Mouse (Mus musculus) MEL (cell line): Measurements from ENCODE around the gene Adprh. TPM values are rescaled to one million over a fixed set of nuclear protein-coding genes. Genes with fewer than 3 reads are reported as not detected.

Source experiments
- DNase-seq: peaks from one replicate; pipeline ENCODE4 v3.0.0; 2011; ENCODE audit warnings: low read depth, low spot score
- H3K27ac ChIP-seq: 2 replicates; pipeline ENCODE4 v1.5.1; 2012; ENCODE audit warnings: low read depth, mild to moderate bottlenecking, control low read depth, low read length, moderate library complexity; ENCODE audit not compliant: control insufficient read depth
- H3K27me3 ChIP-seq, 2 experiments: fragments of 150-350 bp in 1 of 2; sonication (generic) in 1 of 2; 2 replicates each; pipeline ENCODE4 v1.6.1; 2012; ENCODE audit warnings: low read length in 2 of 2, mild to moderate bottlenecking in 2 of 2, improper control_type of control experiment in 1 of 2, moderate library complexity in 1 of 2; ENCODE audit not compliant: insufficient read depth in 2 of 2, control insufficient read depth in 1 of 2
- H3K36me3 ChIP-seq, 2 experiments: 2 replicates each; pipeline ENCODE4 v1.6.1; 2012 to 2014; ENCODE audit warnings: low read length in 2 of 2, improper control_type of control experiment in 1 of 2, inconsistent platforms in 1 of 2, mild to moderate bottlenecking in 1 of 2; ENCODE audit not compliant: insufficient read depth in 2 of 2, control insufficient read depth in 1 of 2
- H3K4me1 ChIP-seq, 2 experiments: fragments of 150-350 bp in 1 of 2; sonication (generic) in 1 of 2; 2 replicates each; pipeline ENCODE4 v1.6.1; 2012; ENCODE audit warnings: low read length in 2 of 2, improper control_type of control experiment in 1 of 2, mild to moderate bottlenecking in 1 of 2; ENCODE audit not compliant: insufficient read depth in 2 of 2, control insufficient read depth in 1 of 2
- H3K4me3 ChIP-seq, 2 experiments: fragments of 150-350 bp in 1 of 2; sonication (generic) in 1 of 2; 2 replicates each; pipeline ENCODE4 v1.5.1; 2012; ENCODE audit warnings: low read depth in 2 of 2, low read length in 2 of 2, mild to moderate bottlenecking in 2 of 2, moderate library complexity in 2 of 2, control low read depth in 1 of 2, improper control_type of control experiment in 1 of 2; ENCODE audit not compliant: control insufficient read depth in 1 of 2, insufficient read depth in 1 of 2
- H3K79me2 ChIP-seq: 2 replicates; pipeline ENCODE4 v1.6.1; 2012; ENCODE audit warnings: mild to moderate bottlenecking, low read length, moderate library complexity; ENCODE audit not compliant: control insufficient read depth, poor library complexity, insufficient read depth
- H3K9ac ChIP-seq: 2 replicates; pipeline ENCODE4 v1.6.1; 2012; ENCODE audit warnings: low read depth, mild to moderate bottlenecking, control low read depth, low read length, moderate library complexity; ENCODE audit not compliant: control insufficient read depth, poor library complexity, severe bottlenecking
- H3K9me3 ChIP-seq: fragments of 150-350 bp; sonication (generic); replicated peaks from 2 replicates; pipeline ENCODE4 v1.6.1; 2012; ENCODE audit warnings: mild to moderate bottlenecking, low read length, improper control_type of control experiment, moderate library complexity; ENCODE audit not compliant: insufficient read depth
- CHD1 ChIP-seq: IDR thresholded peaks from 2 replicates; pipeline ENCODE4 v1.6.1; 2012; ENCODE audit warnings: low read depth, mild to moderate bottlenecking, inconsistent platforms, low read length, improper control_type of control experiment
- CHD2 ChIP-seq: IDR thresholded peaks from 2 replicates; pipeline ENCODE4 v1.6.1; 2011; ENCODE audit warnings: low read length, improper control_type of control experiment
- CTCF ChIP-seq, 3 experiments: IDR thresholded peaks in 2 of 3; conservative IDR thresholded peaks in 1 of 3; 2 replicates each; pipeline ENCODE4 v1.5.1; 2011 to 2012; ENCODE audit warnings: low read length in 3 of 3, low read depth in 2 of 3, mild to moderate bottlenecking in 2 of 3, improper control_type of control experiment in 1 of 3, inconsistent platforms in 1 of 3, mixed read lengths in 1 of 3, moderate library complexity in 1 of 3; ENCODE audit not compliant: control insufficient read depth in 1 of 3, insufficient read depth in 1 of 3, poor library complexity in 1 of 3, severe bottlenecking in 1 of 3
- E2F4 ChIP-seq: IDR thresholded peaks from 2 replicates; pipeline ENCODE4 v1.6.1; 2011; ENCODE audit warnings: low read depth, low read length, improper control_type of control experiment, borderline replicate concordance
- ELF1 ChIP-seq: IDR thresholded peaks from 2 replicates; pipeline ENCODE4 v1.6.1; 2014; ENCODE audit warnings: low read depth, mild to moderate bottlenecking, inconsistent platforms, low read length, improper control_type of control experiment, moderate library complexity
- ETS1 ChIP-seq: IDR thresholded peaks from 2 replicates; pipeline ENCODE4 v1.6.1; 2012; ENCODE audit warnings: low read depth, mild to moderate bottlenecking, inconsistent platforms, low read length, improper control_type of control experiment, moderate library complexity
- GABPA ChIP-seq: IDR thresholded peaks from 2 replicates; pipeline ENCODE4 v1.6.1; 2012; ENCODE audit warnings: low read depth, mild to moderate bottlenecking, inconsistent platforms, low read length, improper control_type of control experiment, moderate library complexity
- GATA1 ChIP-seq: IDR thresholded peaks from 2 replicates; pipeline ENCODE4 v1.6.1; 2011; ENCODE audit warnings: low read depth, low read length, improper control_type of control experiment
- HCFC1 ChIP-seq: IDR thresholded peaks from 2 replicates; pipeline ENCODE4 v1.6.1; 2012; ENCODE audit warnings: low read depth, mild to moderate bottlenecking, inconsistent platforms, low read length, improper control_type of control experiment, moderate library complexity
- KAT2A ChIP-seq: conservative IDR thresholded peaks from 2 replicates; pipeline ENCODE4 v1.6.1; 2012; ENCODE audit warnings: low read depth, low read length, improper control_type of control experiment, inconsistent platforms
- MAZ ChIP-seq: IDR thresholded peaks from 2 replicates; pipeline ENCODE4 v1.6.1; 2012; ENCODE audit warnings: low read depth, mild to moderate bottlenecking, inconsistent platforms, low read length, improper control_type of control experiment
- MEF2A ChIP-seq: IDR thresholded peaks from 2 replicates; pipeline ENCODE4 v1.6.1; 2014; ENCODE audit warnings: low read depth, mild to moderate bottlenecking, inconsistent platforms, low read length, improper control_type of control experiment; ENCODE audit not compliant: poor library complexity, insufficient replicate concordance, severe bottlenecking; ENCODE audit errors: extremely low read depth
- MYB ChIP-seq: IDR thresholded peaks from 2 replicates; pipeline ENCODE4 v1.6.1; 2011; ENCODE audit warnings: mild to moderate bottlenecking, low read depth, low read length, improper control_type of control experiment
- NELFE ChIP-seq: IDR thresholded peaks from 2 replicates; pipeline ENCODE4 v1.6.1; 2011; ENCODE audit warnings: low read depth, low read length, improper control_type of control experiment
- POLR2A ChIP-seq, 2 experiments: IDR thresholded peaks; 2 replicates each; pipeline ENCODE4 v1.6.1; 2011 to 2012; ENCODE audit warnings: low read length in 2 of 2, mild to moderate bottlenecking in 2 of 2, control low read depth in 1 of 2, improper control_type of control experiment in 1 of 2, low read depth in 1 of 2, moderate library complexity in 1 of 2; ENCODE audit not compliant: control insufficient read depth in 1 of 2, insufficient read depth in 1 of 2, poor library complexity in 1 of 2
- POLR2AphosphoS2 ChIP-seq: IDR thresholded peaks from 2 replicates; pipeline ENCODE4 v1.6.1; 2011; ENCODE audit warnings: low read length, improper control_type of control experiment
- POLR2AphosphoS5 ChIP-seq: IDR thresholded peaks from 2 replicates; pipeline ENCODE4 v1.6.1; 2012; ENCODE audit warnings: low read depth, borderline replicate concordance, mild to moderate bottlenecking, inconsistent platforms, low read length, moderate library complexity, mixed read lengths
- RAD21 ChIP-seq: IDR thresholded peaks from 2 replicates; pipeline ENCODE4 v1.6.1; 2011; ENCODE audit warnings: mild to moderate bottlenecking, low read depth, low read length, improper control_type of control experiment
- SIN3A ChIP-seq: IDR thresholded peaks from 2 replicates; pipeline ENCODE4 v1.6.1; 2012; ENCODE audit warnings: low read length, improper control_type of control experiment, inconsistent platforms
- TAL1 ChIP-seq: IDR thresholded peaks from 2 replicates; pipeline ENCODE4 v1.6.1; 2012; ENCODE audit warnings: mild to moderate bottlenecking, inconsistent platforms, low read length, moderate library complexity, mixed read lengths
- TBP ChIP-seq: IDR thresholded peaks from 2 replicates; pipeline ENCODE4 v1.8.0; 2011; ENCODE audit warnings: low read depth, low read length, improper control_type of control experiment
- ZC3H11A ChIP-seq: IDR thresholded peaks from 2 replicates; pipeline ENCODE4 v1.6.1; 2012; ENCODE audit warnings: low read depth, mild to moderate bottlenecking, inconsistent platforms, low read length, improper control_type of control experiment
- ZKSCAN1 ChIP-seq: IDR thresholded peaks from 2 replicates; pipeline ENCODE4 v1.6.1; 2012; ENCODE audit warnings: low read depth, mild to moderate bottlenecking, inconsistent platforms, low read length, improper control_type of control experiment, moderate library complexity
- ZNF384 ChIP-seq: IDR thresholded peaks from 2 replicates; pipeline ENCODE4 v1.6.1; 2012; ENCODE audit warnings: low read depth, mild to moderate bottlenecking, inconsistent platforms, low read length, improper control_type of control experiment
- polyA plus RNA-seq, 2 experiments: library from polyadenylated mRNA; stranded (reverse) in 1 of 2; unstranded in 1 of 2; fragments of >175 nt in 1 of 2; fragments of >200 nt in 1 of 2; gene quantifications; 2 replicates each; pipeline versions ENCODE4 v1.2.1 to v1.2.4; 2012; ENCODE audit warnings: low replicate concordance in 2 of 2, low read depth in 1 of 2; ENCODE audit not compliant: insufficient read length in 2 of 2, insufficient read depth in 1 of 2, missing spikeins in 1 of 2
- total RNA-seq: library from RNA; depleted of rRNA; stranded (reverse); fragments of 300-350 nt; gene quantifications from 2 replicates; pipeline ENCODE4 v1.2.3, GENCODE M21; 2012

The Adprh gene
- total and polyA plus RNA-seq, 3 experiments: 20.1 to 86.7 TPM; not detected in 1

GRCm38 (mm10) chr16:38403639-38404038, 48.9 kb downstream of the Adprh start:
- no peak for TF ChIP-seq GABPA
- no peak for TF ChIP-seq CHD1
- no peak for TF ChIP-seq MEF2A
- TF ChIP-seq ZC3H11A: no peak
- no peak for TF ChIP-seq TAL1
- TF ChIP-seq ELF1: no peak
- no peak for TF ChIP-seq CHD2
- no peak for TF ChIP-seq CTCF (IDR thresholded peaks at IDR 0.05 in 2 of 3, conservative IDR thresholded peaks at IDR 0.05 in 1 of 3; ENCODE audit: control insufficient read depth in 1 of 3, insufficient read depth in 1 of 3, low read depth in 2 of 3, low read length in 3 of 3, poor library complexity in 1 of 3, severe bottlenecking in 1 of 3)
- TF ChIP-seq POLR2A (IDR thresholded peaks at IDR 0.05; ENCODE audit: control insufficient read depth in 1 of 2, insufficient read depth in 1 of 2, low read depth in 1 of 2, low read length in 2 of 2, poor library complexity in 1 of 2): no peak
- no peak for TF ChIP-seq SIN3A
- TF ChIP-seq MAZ: no peak
- no peak for TF ChIP-seq RAD21
- no peak for TF ChIP-seq TBP
- TF ChIP-seq POLR2AphosphoS2: no peak
- TF ChIP-seq KAT2A: no peak
- no peak for TF ChIP-seq ZNF384
- Histone ChIP-seq H3K9ac (no peak overlapping the region), H3K9me3 (no peaks in the 10 kb centered on the region), H3K27me3 (no peaks in the 10 kb centered on the region), H3K36me3 (no peaks in the 10 kb centered on the region; a peak in 1 of 4 replicates), H3K27ac (no peak overlapping the region), H3K4me3 (no peak overlapping the region), H3K79me2 (no peaks in the 10 kb centered on the region), H3K4me1 (peaks cover 0 to 13% of the 10 kb centered on the region in 2 experiments; a peak in 2 of 4 replicates)
- no peak for DNase-seq

- no peak overlapping the region for H3K4me3 ChIP-seq
- H3K9ac ChIP-seq: no peak overlapping the region
- H3K36me3 ChIP-seq: peaks cover 0 to 3% of the 10 kb centered on the region in 2 experiments; a peak in 2 of 4 replicates
- no peaks in the 10 kb centered on the region for H3K79me2 ChIP-seq
- H3K9me3 ChIP-seq: no peaks in the 10 kb centered on the region
- H3K27ac ChIP-seq: no peak overlapping the region
- no peaks in the 10 kb centered on the region for H3K27me3 ChIP-seq
- no peak for DNase-seq
- peaks cover 0 to 12% of the 10 kb centered on the region in 2 experiments; a peak in 2 of 4 replicates for H3K4me1 ChIP-seq
- TF ChIP-seq MYB (no peak), HCFC1 (no peak), NELFE (no peak), ETS1 (no peak), ZKSCAN1 (no peak), POLR2AphosphoS5 (no peak), TBP (no peak), CTCF (IDR thresholded peaks at IDR 0.05 in 2 of 3, conservative IDR thresholded peaks at IDR 0.05 in 1 of 3; ENCODE audit: control insufficient read depth in 1 of 3, insufficient read depth in 1 of 3, low read depth in 2 of 3, low read length in 3 of 3, poor library complexity in 1 of 3, severe bottlenecking in 1 of 3) (no peak), GATA1 (no peak), ZNF384 (no peak), E2F4 (no peak)
Measured at GRCm38 (mm10) chr16:38401468-38401867, 51.0 kb downstream of the Adprh start.
